Mouse (Mus musculus) c-Kit-positive CD71-positive TER-119-positive erythroid progenitor cells, embryonic 14.5 days (primary cell): ENCODE measurements around the gene Gdf7.

Source experiments
- DNase-seq: peaks from one replicate; pipeline ENCODE4 v3.0.0-alpha.2; 2013; ENCODE audit warnings: low spot score

The Gdf7 gene

GRCm38 (mm10) chr12:8301841-8302431, at the start of gene Gdf7:
Gene Gdf7, minus strand, starts transcription at chr12:8301954.
- DNase-seq = no peak

DNA sequence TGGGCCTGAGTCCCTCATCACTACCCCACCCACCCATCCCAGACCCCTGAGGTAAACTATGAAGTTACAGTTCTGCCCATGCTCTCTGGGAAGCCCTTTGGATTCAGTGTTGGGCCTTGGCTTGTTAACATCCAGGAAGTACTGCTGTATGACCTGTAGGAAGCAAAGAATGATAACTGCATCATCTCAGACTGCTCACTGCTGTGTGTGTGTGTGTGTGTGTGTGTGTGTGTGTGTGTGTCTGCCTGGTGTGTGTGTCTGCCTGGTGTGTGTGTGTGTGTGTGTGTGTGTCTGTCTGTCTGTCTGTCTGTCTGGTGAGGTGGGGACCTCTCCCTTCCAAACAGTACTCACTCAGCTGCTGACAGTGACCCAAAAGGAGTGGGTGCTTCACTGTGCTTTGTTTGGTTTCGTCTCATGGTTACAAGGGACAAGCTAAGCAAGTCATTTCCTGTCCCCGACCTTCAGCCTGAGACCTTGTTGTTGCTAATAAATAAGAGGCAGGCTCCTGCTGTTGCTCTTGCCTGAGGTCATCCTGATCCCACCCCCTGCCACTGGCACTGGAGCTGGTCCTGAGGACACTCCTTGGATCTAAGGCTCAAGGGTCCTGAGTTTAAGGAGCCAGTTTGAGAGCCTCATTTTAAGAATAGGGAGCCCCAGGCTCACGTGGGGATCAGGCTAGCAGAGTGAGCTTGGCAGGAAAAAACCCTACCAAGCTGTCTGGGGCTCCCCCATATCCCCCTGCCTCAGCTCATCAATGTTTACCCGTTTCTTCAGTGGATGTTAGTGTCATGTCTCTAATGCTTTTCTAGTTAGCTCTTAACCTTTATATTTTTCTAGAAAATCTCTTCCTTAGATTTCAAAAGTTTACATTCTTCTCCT, 49.5 kb upstream of the Gdf7 start:
- no peak for DNase-seq

DNA sequence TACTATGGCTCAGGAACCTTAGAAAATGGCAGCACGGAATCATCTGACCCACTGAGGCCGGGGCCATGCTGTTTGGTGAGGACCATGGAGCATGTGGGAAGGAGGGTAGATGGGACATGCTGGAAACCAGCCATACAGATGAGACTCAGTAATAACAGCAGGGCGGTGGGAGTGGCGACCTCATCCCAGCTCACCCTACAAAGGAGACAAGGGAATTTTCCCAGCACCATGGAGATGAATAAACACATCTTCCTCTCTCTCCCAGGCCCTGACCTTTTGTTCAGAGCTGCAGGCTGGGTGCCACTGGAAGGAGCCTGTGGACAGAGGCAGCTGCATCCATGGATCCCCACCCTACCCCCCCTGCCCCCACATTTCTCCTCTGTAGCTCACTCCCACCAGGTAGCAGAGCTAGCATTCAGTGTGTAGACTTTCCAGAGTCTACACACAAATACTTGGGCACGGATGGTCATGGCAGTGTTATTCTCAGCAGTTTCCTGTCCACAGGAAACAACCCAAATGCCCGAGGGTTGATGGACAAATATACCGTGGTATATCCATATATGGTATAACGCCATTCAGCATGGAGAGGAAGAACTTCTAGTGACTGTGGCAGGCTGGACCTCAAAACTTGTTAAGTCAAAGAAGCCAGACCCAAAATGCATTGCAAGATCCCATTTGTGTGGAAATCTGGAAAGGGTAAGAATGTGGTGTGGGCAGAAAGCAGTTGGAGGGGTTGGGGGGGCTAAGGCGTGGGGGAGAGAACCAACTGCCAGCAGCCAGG, 47.2 kb upstream of the Gdf7 start:
- no peak for DNase-seq

DNA sequence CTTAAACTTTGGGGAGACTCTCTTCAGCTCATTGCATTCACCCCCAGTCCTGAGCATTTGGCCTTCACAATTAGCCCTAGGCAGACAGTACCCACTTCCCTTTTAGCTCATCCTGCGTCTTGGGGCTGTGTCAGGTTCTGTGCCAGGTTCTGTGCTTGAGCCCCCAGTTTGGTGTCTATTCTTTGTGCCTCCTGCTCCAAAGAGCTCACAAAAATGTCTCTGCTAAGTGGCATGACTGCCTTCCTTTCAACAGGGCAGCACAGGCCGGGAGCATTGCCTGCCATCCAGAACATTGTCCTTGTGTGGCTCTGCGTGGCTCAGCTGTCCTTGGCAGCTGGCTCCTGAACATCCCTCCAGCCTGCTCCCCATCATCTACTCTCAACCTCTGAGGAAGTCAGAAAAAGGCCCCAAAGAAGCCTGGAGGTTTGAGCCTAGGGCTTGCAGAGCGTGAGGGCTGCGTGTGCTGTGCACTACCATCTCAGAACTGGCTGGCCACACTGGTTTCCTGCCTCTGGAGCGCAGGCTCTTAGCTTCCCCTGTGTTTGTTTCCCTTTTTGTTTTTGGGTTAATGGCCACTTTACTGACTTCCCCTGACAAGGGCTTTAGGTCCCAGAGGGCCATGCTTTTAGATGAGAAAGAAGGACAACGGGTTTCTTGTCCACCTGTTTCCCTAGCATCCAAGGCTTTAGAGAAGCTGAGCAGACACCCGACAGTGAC, 46.1 kb upstream of the Gdf7 start:
- DNase-seq = no peak

DNA sequence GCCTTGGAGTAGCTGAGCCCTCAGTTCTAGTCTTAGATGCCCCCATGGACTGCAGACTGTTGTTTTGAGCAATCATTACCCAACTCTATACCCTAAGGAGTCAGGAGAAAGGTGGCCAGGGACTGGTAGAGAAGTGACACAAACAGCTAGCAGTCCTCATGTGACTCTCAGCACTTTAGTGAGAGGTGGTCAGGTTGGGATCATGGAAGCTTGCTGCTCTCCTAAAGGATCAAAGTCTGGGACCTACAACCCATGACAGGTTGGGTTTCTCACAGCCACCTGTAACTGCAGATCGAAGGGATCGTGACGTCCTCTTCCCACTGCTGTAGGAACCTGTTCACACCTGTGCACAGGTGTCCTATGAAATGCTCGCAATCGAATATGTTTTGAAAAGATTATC, 43.8 kb upstream of the Gdf7 start:
- DNase-seq = no peak

DNA sequence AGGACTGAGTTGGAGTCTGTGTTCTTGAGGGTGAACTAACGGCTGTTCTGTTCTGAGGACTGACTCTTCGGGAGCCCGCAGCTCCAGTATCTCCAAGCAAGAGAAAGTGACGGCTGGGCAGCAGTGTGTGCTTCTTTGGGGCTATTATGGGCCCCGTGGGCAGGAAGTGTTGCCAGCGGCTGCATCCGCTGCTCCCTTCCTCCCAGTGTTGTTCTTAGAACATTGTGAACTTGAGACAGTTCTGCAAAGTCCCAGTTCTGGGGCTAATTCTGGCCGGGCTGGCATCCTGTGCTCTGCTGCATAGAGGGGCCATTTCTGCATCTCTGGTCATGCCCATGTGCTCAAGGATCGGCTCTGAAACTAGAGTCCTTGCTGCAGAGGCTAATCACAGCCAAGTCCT, 43.1 kb upstream of the Gdf7 start:
- no peak for DNase-seq

DNA sequence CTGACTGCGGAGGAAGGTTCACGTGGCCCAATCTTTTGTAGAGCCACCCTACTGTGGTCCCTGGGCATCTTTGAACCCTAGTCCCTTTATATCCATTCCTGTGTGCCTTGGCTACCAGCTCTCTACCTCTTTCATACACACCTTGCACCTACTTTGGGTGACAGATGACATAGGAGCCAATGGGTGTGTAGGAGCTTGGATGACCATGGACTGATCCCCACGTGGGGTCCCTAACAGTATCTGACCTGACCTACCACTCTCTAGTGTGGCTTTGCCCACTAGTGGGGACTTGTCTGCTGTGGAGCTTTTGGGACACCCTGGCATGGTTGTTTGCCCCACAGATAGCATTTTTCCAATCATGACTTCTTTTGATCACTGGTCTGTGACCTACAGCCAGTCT, 41.6 kb upstream of the Gdf7 start:
- DNase-seq = no peak

GRCm38 (mm10) chr12:8341008-8341407, 39.3 kb upstream of the Gdf7 start:
- DNase-seq = no peak

- DNase-seq = no peak
Measured at GRCm38 (mm10) chr12:8339591-8340319, 38.0 kb upstream of the Gdf7 start.

- no peak for DNase-seq
Measured at GRCm38 (mm10) chr12:8338918-8339317, 37.2 kb upstream of the Gdf7 start.

- DNase-seq = no peak
Measured at GRCm38 (mm10) chr12:8338491-8338890, 36.7 kb upstream of the Gdf7 start.

DNA sequence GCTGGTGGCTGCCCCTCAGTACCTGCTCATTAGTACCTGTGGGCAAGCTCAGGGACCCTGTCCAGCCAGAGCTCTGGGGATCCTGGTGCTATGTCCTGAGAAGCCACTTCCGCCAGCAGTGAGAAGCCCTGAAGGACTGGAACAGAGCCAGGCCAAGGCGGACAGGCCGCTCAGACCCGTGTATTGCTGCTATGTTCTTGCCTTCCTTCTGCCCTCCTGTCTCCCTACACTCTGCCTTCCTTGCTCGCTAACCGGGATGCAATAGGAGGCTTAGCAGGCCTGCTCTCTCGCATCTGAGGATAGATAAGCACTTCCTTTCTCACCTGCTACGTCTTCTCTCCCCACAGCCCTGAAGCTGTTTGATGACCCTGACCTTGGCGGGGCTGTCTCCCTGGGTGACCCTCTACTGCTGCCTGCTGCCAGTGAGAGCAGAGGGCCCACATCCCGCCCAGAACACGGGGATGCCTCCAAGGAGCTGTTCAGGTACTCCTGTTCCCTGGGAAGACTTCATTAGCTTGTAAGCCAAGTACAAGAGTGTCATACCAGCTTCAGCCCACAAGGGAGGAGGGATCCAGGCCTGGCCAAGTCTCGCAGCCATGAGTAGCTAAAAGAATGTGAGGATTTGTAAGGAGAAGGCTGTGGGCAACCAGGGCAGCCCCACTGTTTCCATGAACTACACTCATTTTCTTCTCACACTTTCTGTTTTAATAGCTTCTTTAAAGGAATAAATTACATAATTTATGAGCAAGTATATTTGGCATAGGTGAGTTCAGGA, 35.7 kb upstream of the Gdf7 start:
- DNase-seq = no peak

DNA sequence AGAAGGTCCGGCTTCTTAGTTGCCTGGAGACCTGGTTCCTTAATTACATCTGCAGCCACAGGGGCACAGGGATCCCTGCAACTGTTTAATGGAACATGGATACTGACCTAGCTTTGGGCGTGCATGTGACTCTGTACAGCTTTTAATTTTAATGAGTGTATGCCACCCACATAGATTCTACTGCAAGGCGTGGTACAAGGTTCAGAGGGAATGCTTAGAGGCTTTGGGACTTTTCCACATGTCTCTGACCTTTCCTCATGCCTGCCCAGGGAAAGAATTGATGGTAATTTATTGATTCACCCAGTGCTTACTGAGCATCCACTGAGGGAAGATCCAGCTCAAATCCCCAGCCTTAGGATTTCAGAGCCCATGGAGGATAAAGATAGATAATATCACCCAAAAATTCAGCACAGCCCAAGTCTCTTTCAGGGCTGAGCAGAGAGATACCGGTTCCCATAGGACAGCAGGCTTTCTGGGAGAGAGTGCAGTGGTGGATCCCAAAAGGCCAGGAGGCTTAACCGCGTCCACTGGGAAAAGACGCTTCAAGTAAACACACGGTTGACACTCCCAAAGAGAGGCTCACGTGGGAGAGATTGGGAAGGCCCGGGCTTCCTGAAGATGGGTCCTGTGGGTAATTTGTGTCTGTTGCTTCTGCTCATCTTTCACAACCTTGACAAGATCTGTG, 35.0 kb upstream of the Gdf7 start:
- DNase-seq = no peak

GRCm38 (mm10) chr12:8335503-8335902, 33.7 kb upstream of the Gdf7 start:
- DNase-seq = no peak

- no peak for DNase-seq
Measured at GRCm38 (mm10) chr12:8334261-8334660, 32.5 kb upstream of the Gdf7 start.

DNA sequence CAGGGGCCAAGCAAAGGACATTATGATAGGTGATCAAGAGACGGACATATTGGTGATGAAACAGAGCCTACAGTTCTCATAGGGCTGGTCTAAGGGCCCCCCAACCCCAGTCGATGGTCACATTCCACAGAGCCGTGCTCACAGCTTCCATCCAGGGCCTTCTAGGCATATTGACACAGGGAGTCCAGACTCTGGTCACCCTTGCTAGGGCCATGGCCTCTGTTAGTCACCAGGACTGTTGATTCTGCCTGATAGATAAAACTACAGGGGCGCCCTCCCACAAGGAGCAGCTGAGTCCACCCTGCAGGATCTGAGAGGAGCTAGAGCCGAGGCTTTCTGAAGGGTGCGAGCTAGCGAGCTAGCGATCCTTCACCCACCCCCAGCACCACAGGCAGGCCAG, 31.9 kb upstream of the Gdf7 start:
- DNase-seq = no peak

DNA sequence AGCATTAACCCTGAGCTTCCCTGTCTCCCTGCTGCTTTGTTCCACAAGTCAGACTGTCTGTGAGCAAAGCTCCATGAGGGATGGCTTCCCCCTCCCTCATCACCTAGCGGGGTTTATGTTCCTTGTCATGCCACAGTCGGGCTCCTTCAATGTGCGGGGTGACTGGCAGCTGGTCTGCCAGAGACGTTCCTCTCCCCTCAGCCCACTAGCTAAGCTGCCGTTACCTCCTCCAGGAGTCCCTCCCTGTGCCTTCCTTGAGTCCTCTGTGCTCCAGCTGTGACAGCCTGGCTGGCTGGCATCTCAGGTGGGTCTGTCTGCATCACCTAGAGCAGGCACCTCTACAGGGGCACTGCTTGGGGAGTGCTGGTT, 30.4 kb upstream of the Gdf7 start:
- DNase-seq = no peak

DNA sequence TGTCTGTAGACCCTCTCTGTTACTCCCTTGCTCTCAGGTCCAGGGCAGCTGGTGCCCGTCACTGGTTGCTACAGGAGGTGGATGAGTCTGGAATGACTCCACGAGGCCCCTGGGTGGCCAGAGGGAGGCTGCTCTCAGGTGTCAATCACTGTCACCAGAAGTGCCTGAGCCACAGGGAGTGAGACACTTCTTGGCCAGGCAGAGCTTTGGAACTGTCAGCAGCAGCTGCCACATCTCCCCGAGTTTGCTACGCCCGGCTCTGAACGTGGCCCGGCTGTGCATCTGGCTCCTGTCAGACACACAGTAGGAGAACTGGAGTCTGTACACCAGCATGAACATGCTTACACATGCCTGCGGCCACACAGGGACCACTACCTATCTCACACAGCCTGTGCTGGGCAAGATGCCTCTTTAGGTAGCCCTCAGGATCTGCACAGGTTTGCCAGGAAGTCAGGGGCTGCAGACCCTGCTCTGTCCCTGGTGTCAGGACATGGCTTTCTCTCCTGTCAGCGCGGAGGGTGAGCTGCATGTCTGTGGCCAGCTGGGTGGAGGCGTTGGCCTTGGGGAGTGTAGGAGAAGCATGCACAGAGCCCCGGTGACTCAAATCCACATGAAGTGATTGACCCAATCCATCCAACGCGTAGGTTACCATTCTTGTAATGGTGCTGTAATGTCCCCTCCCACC, 29.9 kb upstream of the Gdf7 start:
- no peak for DNase-seq

DNA sequence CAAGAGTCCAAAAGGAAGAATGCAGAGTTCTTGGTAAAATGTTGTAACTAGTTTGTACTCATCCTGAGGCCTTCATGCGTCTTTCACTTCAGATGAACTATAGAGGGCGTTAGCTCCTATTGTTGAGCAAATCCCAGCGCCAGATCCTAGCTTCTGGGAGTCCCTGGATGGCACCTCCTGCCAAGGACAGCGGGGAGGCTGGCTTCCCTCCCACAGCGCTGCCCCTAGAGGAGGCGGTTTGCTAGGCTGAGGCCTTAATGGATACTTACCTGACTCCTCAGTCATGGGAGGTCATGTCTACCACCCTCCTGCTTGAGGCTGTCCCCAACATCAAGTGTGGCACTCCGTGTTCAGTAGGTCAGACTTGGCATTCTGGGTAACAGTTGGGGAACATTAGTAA, 27.5 kb upstream of the Gdf7 start:
- no peak for DNase-seq

GRCm38 (mm10) chr12:8327675-8328053, 25.9 kb upstream of the Gdf7 start:
- no peak for DNase-seq
